Mouse (Mus musculus) adrenal gland, adult (tissue): ENCODE measurements at regions not wholly inside any gene's neighbourhood (a gene's known extent, or its start where the extent isn't known, plus 50 kb on each side); places are given as distances from the start of the nearest gene placed in this dataset.
A peak's percentile ranks its signal among the peaks of the same experiment; 100 is the strongest.
"Not testable (repeated sequence)": the region's sequence is repeated elsewhere in the genome, so short reads cannot be mapped to it uniquely, and the experiment has no call there.

Experiments
- DNase-seq, 2 experiments: peaks; one replicate each; pipeline ENCODE4 v3.0.0; 2022 to 2023; ENCODE audit warnings: low spot score in 1 of 2; ENCODE audit not compliant: inconsistent age in 2 of 2

DNA sequence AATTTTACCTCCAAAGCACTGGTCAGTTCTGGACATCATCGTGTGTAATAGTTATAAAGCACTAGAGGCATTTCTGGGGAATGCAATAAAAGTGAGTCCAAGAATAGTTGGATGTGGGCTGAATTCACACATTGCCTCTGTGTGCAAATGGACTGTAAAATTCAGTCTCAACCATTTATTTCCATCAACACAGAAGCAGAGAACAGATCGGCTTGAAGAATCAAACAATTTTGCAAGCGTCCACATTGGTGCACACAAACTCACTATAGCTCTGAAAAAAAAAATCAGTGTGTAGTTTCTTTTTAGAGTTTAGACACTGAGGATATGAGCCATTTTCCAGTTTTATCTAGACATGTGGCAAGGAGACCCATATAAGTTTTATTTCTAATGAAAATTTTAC, 208.9 kb upstream of the Slc7a11 start:
- DNase-seq, result no peak

DNA sequence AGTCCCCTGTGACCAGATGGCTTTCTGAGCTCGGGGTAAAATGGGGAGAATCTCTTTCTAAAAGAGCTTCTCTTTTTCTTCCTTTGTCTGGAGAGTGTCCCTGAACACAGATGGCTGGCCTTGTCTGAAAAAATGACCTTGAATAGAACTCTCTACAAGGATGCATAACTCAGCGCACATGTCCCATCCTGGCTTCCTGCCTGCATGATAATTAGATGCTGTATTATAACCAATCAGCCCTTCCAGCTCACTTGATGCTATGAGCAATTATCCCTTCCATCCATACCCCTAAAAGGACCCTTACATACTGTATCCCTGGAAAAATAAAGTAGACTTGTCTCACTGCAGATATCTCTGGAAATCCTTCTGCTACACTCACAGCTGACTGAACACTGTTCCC, 199.7 kb upstream of the Slc7a11 start:
- peak; percentile 31 to 54 for DNase-seq

DNA sequence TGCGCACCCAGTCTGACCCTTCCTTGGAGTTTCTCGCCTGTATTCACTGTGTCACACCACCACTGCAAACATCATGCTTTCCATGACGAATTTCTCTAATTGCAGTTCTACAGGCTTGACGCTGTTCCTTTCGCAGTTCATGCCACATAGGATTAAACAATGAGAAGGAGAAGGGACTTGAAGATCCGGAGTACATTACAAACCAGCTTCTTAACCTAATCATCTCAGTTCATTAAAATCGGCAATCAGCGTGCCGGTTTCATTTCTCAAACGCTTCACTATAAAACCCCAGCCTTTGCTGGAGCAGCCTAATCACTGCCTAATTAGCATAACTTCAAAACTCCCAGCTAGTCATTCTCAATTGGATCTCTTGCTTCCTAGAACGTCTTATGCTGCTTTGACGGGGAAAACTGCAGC, 196.5 kb upstream of the Slc7a11 start:
- no peak for DNase-seq

DNA sequence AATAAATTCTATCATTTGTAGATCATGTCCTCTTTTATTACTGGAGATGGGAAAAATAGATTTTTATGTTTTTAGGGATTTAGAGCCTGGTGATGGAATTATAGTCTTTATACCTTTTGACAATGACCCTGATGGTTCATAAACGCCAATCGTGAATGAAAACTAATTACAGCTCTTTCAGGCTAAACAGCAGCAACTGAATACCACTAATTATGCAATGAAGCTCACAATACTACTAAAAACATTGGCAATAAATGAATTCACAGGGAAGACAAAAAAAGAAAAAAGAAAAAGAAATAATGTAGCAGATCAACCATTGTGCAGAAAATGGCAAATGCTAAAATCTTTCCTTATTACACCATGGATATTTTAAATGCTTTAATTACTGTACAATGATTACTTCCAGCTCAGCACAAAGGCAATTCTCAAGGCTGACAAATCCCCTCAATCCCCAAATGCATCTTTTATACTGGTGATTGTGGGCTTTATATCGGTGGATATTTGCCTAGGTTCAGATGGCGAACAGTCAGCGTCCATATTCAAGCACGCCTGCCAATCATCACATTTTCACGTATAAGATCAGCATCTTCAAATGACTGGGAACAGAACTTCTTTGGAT, 191.2 kb upstream of the Slc7a11 start:
- DNase-seq, result no peak

DNA sequence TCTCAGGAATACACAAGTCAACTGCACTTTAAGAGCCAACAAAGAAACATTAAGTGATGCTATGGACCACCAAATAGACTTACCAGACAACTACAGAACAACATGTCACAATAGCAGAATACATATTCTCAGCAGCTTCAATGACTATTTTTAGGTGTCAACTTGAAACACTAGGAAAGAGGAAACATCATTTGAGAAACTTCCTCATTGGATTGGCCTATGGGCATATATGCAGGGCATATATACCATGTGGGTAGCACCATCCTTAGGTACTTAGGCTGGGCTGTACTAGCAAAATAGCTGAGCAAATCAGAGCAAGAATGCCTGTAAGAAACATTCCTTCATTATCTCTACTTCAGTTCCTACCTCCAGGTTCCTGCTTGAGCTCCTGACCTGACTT, 187.9 kb upstream of the Slc7a11 start:
- no peak for DNase-seq

DNA sequence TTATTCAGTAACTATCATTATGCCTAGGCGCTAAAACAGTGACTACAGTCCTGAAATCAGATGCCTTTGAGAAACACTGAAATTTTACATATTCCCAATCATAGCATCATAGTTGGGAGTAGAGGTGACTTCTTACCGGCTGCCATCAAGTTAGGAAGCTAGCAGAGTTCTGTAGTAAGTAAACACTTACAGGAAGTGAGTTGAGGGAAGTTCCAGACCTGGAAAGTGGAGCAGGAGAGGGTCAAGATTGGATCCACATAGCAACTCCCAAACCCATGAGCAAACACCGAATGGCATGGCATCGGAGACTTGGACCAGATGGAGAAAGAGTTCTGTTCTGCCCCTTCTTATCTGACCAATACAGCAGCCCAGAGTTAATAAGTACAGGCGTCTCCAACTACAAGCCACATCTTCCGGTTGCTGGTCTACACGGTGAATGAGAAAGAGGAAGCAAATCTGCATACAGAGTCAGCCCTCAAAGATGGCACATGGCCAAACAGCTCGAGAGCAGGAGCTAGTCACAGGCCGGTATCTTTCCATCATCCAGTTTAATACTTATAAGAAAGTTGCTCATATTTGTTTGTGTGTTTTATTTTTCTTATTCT, 184.8 kb upstream of the Slc7a11 start:
- peak in 1 of 2 experiments; percentile 23 for DNase-seq

DNA sequence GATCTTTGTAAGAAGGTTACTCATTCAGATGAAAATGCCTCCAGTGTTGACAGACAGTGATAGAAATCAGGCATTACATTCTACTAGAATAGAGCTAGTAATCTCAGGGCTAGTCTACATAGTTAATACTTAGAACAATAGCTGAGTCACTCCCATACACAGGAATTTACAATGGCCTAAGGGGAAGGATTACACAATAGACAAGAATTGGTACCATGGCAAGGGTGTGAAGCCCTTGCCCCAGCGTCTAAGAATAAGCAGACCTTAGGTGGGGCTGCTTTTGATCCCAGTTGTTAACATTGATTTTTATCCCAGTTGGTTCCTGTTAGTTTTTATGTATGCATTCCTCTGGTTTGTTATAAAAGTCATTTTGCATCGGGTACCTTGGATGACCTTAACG, 177.8 kb upstream of the Slc7a11 start:
- not testable (repeated sequence) for DNase-seq

DNA sequence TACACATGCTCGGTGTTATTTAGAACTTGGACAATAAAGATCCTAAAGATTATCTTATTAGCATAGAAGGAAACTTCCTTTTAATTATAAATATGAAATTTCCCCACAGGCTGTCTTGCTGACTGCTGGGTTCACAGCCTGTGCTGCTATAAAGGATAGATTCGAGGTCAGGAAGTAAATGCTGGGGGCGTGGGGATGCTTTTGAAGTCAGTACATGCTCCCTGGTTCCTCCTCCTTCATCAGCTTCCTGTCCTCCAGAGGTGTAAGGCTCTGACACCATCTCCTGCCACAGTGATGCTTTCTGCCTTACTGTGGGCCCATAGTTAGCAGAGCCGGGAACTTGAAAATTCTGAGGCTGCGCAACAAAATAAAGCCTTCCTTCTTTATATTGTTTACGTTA, 175.6 kb upstream of the Slc7a11 start:
- DNase-seq, result no peak

DNA sequence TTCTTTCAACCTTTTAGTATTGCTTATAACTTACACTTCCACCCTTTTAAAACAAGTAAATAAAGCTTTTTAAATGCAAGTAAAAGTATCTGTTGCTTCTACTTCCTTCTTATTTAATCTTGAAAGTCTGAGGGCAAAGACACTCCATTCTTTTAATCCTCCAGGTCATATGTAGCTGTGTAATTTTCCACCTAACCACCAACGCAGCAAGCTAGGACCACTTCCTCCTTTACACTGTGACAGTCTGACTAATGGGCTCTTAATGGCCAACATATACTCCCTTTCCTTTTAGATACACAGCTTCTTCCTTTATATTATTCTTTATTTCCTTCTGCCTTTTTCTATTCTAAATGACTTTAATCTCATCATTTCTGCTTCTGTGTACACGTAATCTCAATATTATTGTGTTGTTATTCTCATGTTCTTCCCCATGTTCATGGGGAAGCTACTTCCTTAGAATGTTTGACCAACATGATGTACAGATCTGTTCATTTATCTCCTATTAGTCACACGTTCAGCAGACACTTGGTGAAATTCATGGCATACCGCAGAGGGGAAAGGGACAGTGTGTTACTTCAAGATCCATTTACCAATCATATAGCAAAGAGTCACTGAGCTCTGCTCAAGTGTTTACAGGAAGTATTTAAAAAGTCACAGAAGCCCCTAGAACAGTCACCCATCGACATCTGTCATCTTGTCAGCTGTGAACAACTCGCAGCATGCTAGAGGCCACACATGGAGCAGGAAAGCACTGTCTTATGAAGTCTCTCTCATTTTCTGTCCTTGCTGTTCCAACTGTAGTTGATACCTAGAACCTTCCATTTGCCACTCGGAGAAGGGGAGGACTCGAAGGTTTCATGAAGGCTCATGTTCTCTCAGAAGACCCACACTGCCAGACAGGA, 172.2 kb upstream of the Slc7a11 start:
- no peak for DNase-seq

DNA sequence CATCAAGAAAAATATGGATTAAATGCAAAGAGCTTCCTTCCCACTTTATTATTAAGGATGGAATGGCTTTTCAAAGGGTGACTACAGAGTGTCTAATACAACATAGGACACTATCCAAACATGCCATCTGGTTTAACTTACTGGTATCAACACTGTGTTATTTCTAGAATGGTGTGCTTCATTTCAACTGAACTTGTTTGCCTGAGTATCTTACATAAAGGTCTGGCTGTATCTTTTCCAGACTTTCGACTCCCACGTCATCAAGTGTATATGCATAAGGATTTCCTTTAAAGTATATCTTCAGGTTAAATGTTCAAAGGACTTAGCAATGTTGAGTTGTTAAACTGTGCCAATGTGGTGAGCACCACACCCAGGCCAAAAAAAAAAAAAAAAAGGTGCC, 169.6 kb upstream of the Slc7a11 start:
- DNase-seq, result no peak

DNA sequence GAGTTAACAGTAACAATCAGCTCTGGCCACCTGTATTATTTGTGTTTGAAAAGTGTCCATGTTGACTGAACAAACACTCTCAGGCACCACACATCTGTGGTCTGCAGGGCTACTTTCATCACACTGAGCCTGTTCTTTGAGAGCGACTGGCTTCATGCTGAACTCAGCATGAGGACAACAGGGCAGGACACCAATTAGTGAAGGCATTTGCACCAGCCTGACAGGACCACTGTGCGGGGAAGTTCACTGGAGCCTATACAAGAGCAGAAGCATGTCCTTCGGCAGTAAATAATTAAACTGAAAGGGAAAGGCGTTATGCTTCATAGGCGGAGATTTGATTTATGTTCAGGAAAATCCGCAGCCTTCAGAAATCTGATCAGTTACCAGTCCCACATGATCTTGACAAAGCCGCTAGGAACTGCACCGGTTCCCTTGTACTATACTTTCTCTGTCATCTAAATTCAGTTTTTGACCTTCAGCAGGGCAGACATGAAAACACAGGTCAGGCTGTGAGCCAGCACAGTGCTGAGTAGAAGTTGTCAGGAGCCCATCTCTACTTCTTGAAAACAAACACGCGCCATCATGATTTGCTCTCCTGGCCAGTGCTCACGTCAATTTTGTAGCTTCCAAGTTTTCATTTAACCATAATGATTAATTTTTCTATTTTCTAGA, 166.1 kb upstream of the Slc7a11 start:
- DNase-seq, result peak; percentile 10 to 44

DNA sequence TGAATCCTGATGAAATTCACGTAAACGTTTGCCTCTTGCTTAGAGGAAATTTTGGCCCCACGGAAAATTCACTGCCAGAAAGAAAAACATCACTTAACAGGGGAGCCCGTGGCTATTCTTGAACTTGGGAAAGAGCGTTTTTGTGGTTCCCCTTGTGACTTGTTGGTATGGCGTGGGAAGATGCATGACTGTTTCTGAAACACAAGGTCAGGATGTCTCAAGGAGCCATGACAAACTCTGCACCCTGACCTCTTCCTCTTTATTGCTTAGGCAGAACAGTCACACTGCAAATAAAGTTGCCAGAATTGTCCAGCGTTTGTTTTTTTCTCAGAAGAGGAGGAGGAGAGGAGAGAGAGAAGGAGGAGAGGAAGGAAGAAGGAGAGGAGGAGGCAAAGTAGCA, 164.3 kb upstream of the Slc7a11 start:
- peak; percentile 15 to 40 for DNase-seq

DNA sequence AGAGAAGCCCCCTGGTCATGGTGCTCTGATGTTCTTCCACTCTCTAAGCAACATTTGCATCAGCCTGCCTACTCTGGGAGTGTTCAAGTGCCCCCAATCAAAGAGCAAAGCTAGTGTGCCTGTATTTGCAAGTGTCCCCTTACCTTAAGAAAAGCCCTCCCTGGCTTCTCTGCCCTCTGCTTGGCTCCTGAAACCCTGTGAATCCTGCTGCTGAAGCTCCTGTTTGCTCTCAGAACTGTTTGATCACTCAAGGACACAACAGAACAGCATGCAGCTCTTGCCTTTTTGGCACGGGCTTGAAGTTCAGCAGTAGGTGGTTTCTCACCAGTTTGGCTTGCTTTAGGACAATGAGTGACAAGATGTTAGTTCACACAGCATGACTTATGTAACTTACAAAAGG, 163.6 kb upstream of the Slc7a11 start:
- DNase-seq, result peak; percentile 46 to 62

DNA sequence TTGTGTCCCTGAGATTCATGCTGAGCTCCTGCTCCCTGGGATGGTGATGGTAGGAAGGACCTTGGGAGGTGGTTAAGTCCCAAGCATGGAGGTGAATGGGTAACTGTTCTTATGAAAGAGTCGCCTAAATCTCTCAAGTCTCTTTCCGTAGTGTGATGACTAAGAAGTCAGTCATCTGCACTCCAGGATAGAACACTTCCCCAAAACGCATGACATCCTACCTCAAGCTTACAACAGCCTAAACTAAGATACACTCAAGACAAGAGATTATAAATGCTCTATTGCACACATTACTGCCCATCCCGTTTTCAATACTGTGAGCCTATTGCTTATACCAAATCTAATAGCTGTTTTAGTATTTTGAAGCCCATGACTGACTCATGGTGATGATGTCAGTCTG, 162.3 kb upstream of the Slc7a11 start:
- no peak for DNase-seq

DNA sequence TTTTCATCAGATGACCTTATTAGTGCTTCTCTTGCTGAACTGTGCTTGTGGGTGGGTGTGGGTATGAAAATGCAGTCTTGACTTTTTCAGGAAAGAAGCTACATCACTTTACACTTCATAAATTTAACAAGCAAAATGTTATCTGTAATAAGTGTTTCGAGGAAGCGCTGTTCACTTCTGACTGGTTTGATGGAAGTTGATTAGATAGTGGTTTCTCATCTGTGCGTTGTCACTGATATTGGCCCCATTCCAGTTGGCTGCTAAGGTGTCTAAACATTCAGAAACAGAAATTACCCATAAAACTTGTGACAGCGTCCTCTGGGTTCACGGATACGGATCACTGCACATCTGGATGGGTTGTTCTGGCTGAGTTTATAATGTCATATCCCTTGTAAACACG, 159.8 kb upstream of the Slc7a11 start:
- no peak for DNase-seq

DNA sequence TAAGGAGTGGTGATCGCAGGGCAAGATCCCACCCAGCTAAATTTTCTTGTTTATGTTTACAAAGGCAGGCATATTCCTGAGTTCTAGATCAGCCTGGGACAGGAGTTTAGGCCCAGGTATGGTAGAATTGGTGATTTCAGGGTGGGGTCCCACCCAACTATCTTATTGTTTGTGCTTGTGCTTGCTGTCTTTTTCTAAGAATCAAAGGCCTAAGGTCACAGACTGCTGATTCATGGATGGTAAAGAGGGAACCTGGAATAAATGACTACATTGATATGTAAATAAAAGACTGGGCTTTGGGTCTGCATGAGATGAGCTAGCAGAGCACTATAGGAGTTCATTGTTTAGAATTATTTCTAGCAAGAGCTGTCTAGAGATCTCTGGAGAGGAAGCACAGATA, 152.3 kb upstream of the Slc7a11 start:
- DNase-seq, result no peak

DNA sequence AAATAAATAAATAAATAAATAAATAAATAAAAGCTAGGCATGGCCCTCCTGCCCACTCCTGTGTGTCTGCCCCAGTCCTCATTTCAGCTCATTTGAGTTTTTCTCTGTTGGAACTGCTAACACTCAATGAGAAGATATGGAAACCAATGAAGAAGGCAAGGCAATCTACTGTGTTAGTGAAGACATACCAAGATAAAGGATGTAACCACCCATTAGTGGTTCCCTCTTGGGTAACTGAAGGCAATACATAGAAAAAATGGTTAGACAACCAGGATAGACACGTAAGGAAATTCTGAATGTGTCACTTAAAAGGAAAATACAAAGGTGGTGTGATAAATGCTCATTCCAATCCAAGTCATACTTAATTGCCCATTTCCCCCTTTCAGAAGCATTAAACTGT, 140.9 kb upstream of the Slc7a11 start:
- DNase-seq, result no peak

DNA sequence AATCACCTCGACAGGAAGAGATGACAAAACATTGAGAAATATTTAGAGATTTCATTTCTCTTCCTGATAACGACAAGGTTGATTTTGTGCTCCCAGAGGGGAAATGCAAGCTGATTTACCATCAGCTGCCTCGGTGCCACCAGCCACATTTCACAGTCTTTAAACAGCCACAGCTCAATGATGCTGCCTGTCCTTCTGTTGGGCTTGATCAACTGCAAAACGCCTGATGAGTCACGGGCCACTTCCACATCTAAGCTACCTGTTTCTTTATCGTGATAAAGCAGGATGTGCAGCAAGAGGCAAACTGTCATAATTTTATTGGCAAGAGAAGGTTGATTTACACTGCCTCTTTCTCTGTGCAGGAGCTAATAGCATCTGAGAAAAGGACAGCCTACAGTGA, 140.1 kb upstream of the Slc7a11 start:
- no peak for DNase-seq

DNA sequence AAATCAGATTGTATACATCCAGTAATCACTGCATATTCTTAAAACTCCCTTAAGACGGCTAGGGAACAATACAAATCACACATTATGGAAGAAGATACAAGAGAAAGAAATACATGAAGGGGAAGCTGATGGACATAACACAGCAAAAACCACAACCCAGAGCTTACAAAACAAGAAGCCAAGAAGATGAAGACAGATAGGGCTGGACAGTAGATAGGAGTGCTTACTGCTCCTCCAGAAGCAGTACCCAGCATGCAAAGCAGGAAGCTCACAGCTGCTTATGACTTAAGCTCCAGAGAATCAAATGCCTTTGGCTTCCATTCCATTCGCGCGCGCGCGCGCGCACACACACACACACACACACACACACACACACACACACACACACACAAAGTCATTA, 131.0 kb upstream of the Slc7a11 start:
- no peak for DNase-seq

DNA sequence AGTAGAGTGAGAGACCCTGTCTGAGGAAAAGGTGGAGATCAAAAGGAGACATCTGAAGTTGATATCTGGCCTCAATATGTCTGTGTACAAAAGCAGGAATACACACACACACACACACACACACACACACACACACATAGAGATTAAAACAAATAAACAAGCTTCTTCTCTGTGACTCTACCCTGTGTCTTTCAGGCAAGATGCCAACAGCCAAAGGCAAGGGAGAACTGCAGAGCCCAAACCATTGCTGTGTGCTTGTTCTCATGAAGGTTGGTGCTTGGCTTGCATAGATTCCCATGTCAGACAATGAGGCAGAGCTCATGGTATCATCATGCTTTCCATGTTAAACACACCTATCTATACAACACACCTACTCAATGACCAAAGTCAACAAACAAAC, 126.6 kb upstream of the Slc7a11 start:
- peak in 1 of 2 experiments; percentile 19 for DNase-seq

DNA sequence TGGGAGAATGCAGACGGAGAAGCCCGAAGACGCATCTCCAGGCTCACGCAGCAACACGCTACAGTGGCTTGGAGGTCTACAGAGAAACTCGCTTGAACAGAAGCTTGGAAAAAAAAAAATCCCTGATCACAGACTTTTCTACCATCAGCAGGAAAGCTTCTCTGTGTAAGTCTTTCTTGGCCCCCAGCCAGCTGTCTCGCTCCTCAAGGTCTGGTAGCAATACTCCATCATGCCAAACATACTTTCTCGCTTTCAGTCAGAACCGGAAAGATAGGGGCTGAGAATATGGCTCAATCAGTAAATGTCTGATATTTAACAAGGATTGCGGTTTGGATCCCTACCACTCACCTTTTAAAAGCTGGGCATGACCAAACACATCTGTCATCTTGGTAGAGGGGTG, 126.2 kb upstream of the Slc7a11 start:
- DNase-seq, result peak; percentile 56 to 83

DNA sequence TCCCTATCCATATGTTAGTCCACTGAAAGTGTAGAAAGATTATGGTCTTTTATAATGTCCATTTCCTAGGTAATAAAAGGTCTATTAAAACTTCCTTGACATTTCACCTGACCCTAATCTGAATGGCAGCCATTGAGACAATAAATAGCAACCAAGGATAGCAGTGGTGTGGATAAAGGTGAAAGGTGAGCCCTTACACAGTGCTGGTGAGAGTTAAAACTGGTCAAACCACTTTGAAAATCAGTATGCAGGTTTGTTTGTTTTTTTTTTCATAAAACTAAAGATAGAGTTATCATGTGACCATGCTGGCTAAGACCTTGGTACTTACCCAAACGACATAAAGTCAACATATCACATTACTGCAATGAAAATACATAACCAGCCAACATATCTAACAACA, 110.7 kb upstream of the Slc7a11 start:
- DNase-seq, result no peak
